Mouse (Mus musculus) intestine, embryonic 14.5 days (tissue): ENCODE measurements around the gene Gm7714. TPM values are rescaled to one million over a fixed set of nuclear protein-coding genes. Genes with fewer than 3 reads are reported as not detected.
"Not testable (repeated sequence)": the region's sequence is repeated elsewhere in the genome, so short reads cannot be mapped to it uniquely, and the experiment has no call there.

ENCODE experiments used
- ATAC-seq: fragments of 200-750 bp; cut with Nextera tagmentation; replicated peaks from 2 replicates; pipeline ENCODE4 v1.8.0; 2017; ENCODE audit warnings: low read depth, moderate number of reproducible peaks, moderate TSS enrichment, moderate library complexity; ENCODE audit not compliant: low FRiP score, low TSS enrichment
- DNase-seq: peaks from one replicate; pipeline ENCODE4 v3.0.0-alpha.2; 2018; ENCODE audit warnings: low spot score
- H3K27ac ChIP-seq: fragments of 300-500 bp; sonication (generic); 2 replicates; pipeline ENCODE4 v1.5.1; 2014; ENCODE audit warnings: low read depth, mild to moderate bottlenecking, control low read depth
- H3K27me3 ChIP-seq: fragments of 300-500 bp; sonication (generic); replicated peaks from 2 replicates; pipeline ENCODE4 v1.6.1; 2014; ENCODE audit warnings: low read length, control low read depth; ENCODE audit not compliant: control insufficient read depth, insufficient read depth
- H3K36me3 ChIP-seq: fragments of 300-500 bp; sonication (generic); 2 replicates; pipeline ENCODE4 v1.6.1; 2014; ENCODE audit warnings: low read length, control low read depth; ENCODE audit not compliant: control insufficient read depth, insufficient read depth
- H3K4me1 ChIP-seq: fragments of 300-500 bp; sonication (generic); replicated peaks from 2 replicates; pipeline ENCODE4 v1.6.1; 2014; ENCODE audit warnings: low read length, control low read depth, mixed read lengths; ENCODE audit not compliant: control insufficient read depth, insufficient read depth
- H3K4me2 ChIP-seq: fragments of 300-500 bp; sonication (generic); 2 replicates; pipeline ENCODE4 v1.6.1; 2014; ENCODE audit warnings: low read length
- H3K4me3 ChIP-seq: fragments of 300-500 bp; sonication (generic); 2 replicates; pipeline ENCODE4 v1.5.1; 2014; ENCODE audit warnings: low read depth, low read length, control low read depth, mixed read lengths
- H3K9ac ChIP-seq: fragments of 300-500 bp; sonication (generic); 2 replicates; pipeline ENCODE4 v1.6.1; 2014; ENCODE audit warnings: mild to moderate bottlenecking, low read length
- H3K9me3 ChIP-seq: fragments of 300-500 bp; sonication (generic); 2 replicates; pipeline ENCODE4 v1.6.1; 2016; ENCODE audit warnings: low read length, control low read depth; ENCODE audit not compliant: control insufficient read depth
- whole genome bisulfite sequencing: fragments of 180-500 bp; shearing (Covaris S2); extraction: QIAGEN DNeasy Blood & Tissue Kit; methylation state at CpG from one replicate; pipeline ENCODE4 v1.1.7; 2014; 5-methylcytosine and 5-hydroxymethylcytosine counted together
- polyA plus RNA-seq: library from polyadenylated mRNA; unstranded; fragments of >200 nt; fragmentation: Nextera tagmentation; extraction: Ambion mirVana; gene quantifications from 2 replicates; pipeline ENCODE4 v1.2.1, GENCODE M21; 2014

The Gm7714 gene
- not detected in 2 replicates for polyA plus RNA-seq

DNA sequence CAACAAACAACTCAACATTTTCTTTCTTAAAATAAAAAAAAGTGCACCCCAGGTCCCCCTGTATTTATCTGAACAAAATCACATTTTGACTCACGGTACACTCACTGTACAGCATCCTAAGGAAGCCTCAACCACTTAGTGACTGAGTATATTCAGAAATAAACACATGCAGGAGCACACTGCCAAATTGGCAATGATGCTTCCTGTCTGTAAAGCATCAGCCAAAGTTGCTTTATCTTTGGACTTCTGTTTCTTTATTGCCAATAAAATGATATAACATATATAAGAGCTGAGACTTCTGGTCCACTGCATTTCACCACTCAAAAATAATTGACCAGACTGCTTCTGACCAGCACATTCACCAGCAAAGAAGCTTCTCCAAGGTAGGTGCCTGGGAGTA is at the start of gene Gm7714:
Gene Gm7714 (plus strand): TSS at position 301 of the 400 bp plus-strand sequence.
- H3K9me3 ChIP-seq: no peaks in the 10 kb centered on the region
- ATAC-seq (no peak), DNase-seq (no peak)
- no peaks in the 10 kb centered on the region for H3K36me3 ChIP-seq
- no peak within 1 kb of the TSS for H3K4me3 ChIP-seq
- no peak within 1 kb of the TSS for H3K27ac ChIP-seq
- H3K27me3 ChIP-seq: no peaks in the 10 kb centered on the region
- H3K4me1 ChIP-seq: no peaks in the 10 kb centered on the region
- WGBS: 76% methylated on average over 1 of the region's 1 CpGs
- no peak within 1 kb of the TSS for H3K4me2 ChIP-seq
- no peak within 1 kb of the TSS for H3K9ac ChIP-seq

DNA sequence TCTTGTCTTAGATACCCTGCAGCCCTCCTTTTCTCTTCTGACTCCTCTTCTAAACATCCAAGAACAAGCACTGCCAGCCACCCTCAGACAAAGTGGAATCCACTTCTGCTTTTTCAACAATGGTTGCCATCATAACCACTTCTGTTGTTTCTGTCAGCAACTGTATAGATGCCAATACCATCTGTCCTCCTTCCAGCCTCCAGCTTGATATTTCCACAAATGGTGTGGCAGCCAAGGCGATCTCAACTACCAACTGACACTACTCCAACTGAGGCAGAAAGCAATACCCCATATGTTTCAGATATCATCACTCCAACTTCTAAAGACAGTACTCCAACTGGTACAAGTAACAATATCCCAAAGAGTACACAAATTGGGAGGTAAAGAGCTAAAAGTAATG is 12.2 kb upstream of the Gm7714 start:
- H3K27ac ChIP-seq: no peak overlapping the region
- no peak for ATAC-seq
- H3K4me1 ChIP-seq: no peaks in the 10 kb centered on the region
- H3K4me3 ChIP-seq: no peak overlapping the region
- no peaks in the 10 kb centered on the region for H3K36me3 ChIP-seq
- WGBS: 97% methylated on average over 1 of the region's 1 CpGs
- no peaks in the 10 kb centered on the region for H3K27me3 ChIP-seq
- no peak for DNase-seq
- no peak overlapping the region for H3K4me2 ChIP-seq
- H3K9ac ChIP-seq: no peak overlapping the region
- H3K9me3 ChIP-seq: no peaks in the 10 kb centered on the region

DNA sequence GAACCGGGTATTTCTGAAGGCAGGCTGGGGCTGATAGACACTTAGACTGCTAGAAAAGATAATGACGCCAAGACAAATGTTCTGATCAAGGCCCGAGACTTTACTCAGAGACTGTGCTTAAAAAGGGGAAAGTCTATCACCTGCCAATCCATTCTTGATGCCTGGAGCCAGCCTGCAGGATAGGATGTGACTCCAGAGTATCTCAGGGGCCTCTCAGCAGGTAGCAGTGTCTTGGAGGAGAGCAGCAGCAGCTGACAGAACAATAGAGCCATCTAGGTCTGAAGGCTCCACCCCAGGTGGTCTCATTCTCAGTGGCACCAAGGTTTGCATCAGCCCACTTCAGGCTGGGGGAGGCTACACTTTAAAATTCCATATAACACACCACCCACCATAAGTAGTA is 42.6 kb downstream of the Gm7714 start:
- ATAC-seq: not testable (repeated sequence)
- 68% methylated on average over 3 of the region's 3 CpGs for WGBS

DNA sequence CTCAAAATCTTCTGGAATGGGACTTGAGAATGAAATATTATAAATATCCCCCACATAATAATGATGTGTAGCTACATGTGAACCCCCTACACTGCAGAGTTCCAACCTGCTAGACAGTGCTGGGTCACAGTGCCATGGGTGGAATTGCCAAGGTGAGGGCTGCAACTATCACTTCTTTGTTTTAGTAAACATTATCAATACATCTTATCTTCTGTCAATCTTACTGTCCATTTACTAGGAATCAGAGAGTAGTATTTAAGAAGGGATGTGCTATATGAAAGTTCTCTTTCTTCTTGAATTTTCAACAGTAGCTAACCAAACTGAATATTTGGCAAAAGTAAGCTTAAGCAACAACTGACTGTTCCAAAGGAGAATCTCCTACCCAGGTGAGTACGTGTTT is 48.3 kb downstream of the Gm7714 start, which contains the start of gene Prol1:
Gene Prol1 (plus strand): TSS at position 301 of the 400 bp plus-strand sequence.
- Histone ChIP-seq H3K27me3 (no peaks in the 10 kb centered on the region), H3K9ac (no peak within 1 kb of the TSS), H3K4me1 (no peaks in the 10 kb centered on the region), H3K4me3 (no peak within 1 kb of the TSS), H3K27ac (no peak within 1 kb of the TSS), H3K9me3 (no peaks in the 10 kb centered on the region), H3K36me3 (no peaks in the 10 kb centered on the region), H3K4me2 (no peak within 1 kb of the TSS)
- DNase-seq (no peak), ATAC-seq (no peak)
- 96% methylated on average over 1 of the region's 1 CpGs for WGBS

More for the DNA sequence above, 42.6 kb downstream of the Gm7714 start:
- H3K4me3 ChIP-seq, H3K9ac ChIP-seq, H3K27me3 ChIP-seq, H3K27ac ChIP-seq, H3K4me2 ChIP-seq, H3K36me3 ChIP-seq, H3K4me1 ChIP-seq, DNase-seq, H3K9me3 ChIP-seq: not testable (repeated sequence)

Other genes with a start within 250 kb of the Gm7714 start
- gene Smr2, start 182.4 kb upstream of the Gm7714 start, polyA plus RNA-seq: not detected in 2 replicates
- not detected in 2 replicates for gene Gm11116, start 157.4 kb upstream of the Gm7714 start, polyA plus RNA-seq
- not detected in 2 replicates for gene Gm11115, start 114.8 kb upstream of the Gm7714 start, polyA plus RNA-seq
- not detected in 2 replicates for gene Prol1, start 48.4 kb downstream of the Gm7714 start, polyA plus RNA-seq
- gene Amtn, start 107.2 kb downstream of the Gm7714 start, polyA plus RNA-seq: not detected in 2 replicates
- gene Ambn, start 187.1 kb downstream of the Gm7714 start, polyA plus RNA-seq: not detected in 2 replicates
- not detected in 2 replicates for gene Enam, start 219.1 kb downstream of the Gm7714 start, polyA plus RNA-seq